Mouse (Mus musculus) liver, embryonic 11.5 days (tissue): ENCODE results near the gene Agbl4. TPM values are rescaled to one million over a fixed set of nuclear protein-coding genes. Genes with fewer than 3 reads are reported as not detected.

Experiments
- ATAC-seq: fragments of 200-750 bp; cut with Nextera tagmentation; replicated peaks from 2 replicates; pipeline ENCODE4 v1.8.0; 2017; ENCODE audit warnings: moderate number of reproducible peaks, mild to moderate bottlenecking, moderate TSS enrichment, moderate library complexity; ENCODE audit not compliant: low FRiP score
- DNase-seq: peaks from one replicate; pipeline ENCODE4 v3.0.0-alpha.2; 2017; ENCODE audit warnings: low spot score
- H3K27ac ChIP-seq: fragments of 300-500 bp; sonication (generic); 2 replicates; pipeline ENCODE4 v1.5.1; 2014; ENCODE audit warnings: mild to moderate bottlenecking, low read depth, low read length, control low read depth
- H3K27me3 ChIP-seq: fragments of 300-500 bp; sonication (generic); replicated peaks from 2 replicates; pipeline ENCODE4 v1.6.1; 2014; ENCODE audit warnings: low read length, mixed read lengths; ENCODE audit not compliant: control insufficient read depth, insufficient read depth
- H3K36me3 ChIP-seq: fragments of 300-500 bp; sonication (generic); 2 replicates; pipeline ENCODE4 v1.6.1; 2014; ENCODE audit warnings: mild to moderate bottlenecking, low read length, moderate library complexity, mixed read lengths; ENCODE audit not compliant: control insufficient read depth, insufficient read depth
- H3K4me1 ChIP-seq: fragments of 300-500 bp; sonication (generic); replicated peaks from 2 replicates; pipeline ENCODE4 v1.6.1; 2014; ENCODE audit warnings: low read length, mixed read lengths; ENCODE audit not compliant: control insufficient read depth, insufficient read depth
- H3K4me2 ChIP-seq: fragments of 300-500 bp; sonication (generic); 2 replicates; pipeline ENCODE4 v1.6.1; 2014; ENCODE audit warnings: mild to moderate bottlenecking, control low read depth, moderate library complexity
- H3K4me3 ChIP-seq: fragments of 300-500 bp; sonication (generic); 2 replicates; pipeline ENCODE4 v1.5.1; 2014; ENCODE audit warnings: low read depth, low read length, control low read depth
- H3K9ac ChIP-seq: fragments of 300-500 bp; sonication (generic); 2 replicates; pipeline ENCODE4 v1.6.1; 2014; ENCODE audit warnings: low read depth, low read length, control low read depth
- H3K9me3 ChIP-seq: fragments of 300-500 bp; sonication (generic); 2 replicates; pipeline ENCODE4 v1.6.1; 2016; ENCODE audit warnings: low read length, inconsistent platforms, mixed read lengths; ENCODE audit not compliant: control insufficient read depth
- WGBS: fragments of 180-500 bp; shearing (Covaris S2); extraction: QIAGEN DNeasy Blood & Tissue Kit; methylation state at CpG from one replicate; pipeline ENCODE4 v1.1.7; 2014; 5-methylcytosine and 5-hydroxymethylcytosine counted together
- polyA plus RNA-seq: library from polyadenylated mRNA; unstranded; fragments of >200 nt; fragmentation: Nextera tagmentation; extraction: Ambion mirVana; gene quantifications from 2 replicates; pipeline ENCODE4 v1.2.1, GENCODE M21; 2014

Agbl4 gene
- polyA plus RNA-seq, 1 experiment from 2014 or later = not detected

- H3K27ac ChIP-seq = no peak overlapping the region
- H3K27me3 ChIP-seq = no peaks in the 10 kb centered on the region
- no peaks in the 10 kb centered on the region for H3K9me3 ChIP-seq
- no peaks in the 10 kb centered on the region for H3K36me3 ChIP-seq
- no peaks in the 10 kb centered on the region for H3K4me1 ChIP-seq
- no peak overlapping the region for H3K4me3 ChIP-seq
- no peak overlapping the region for H3K9ac ChIP-seq
- ATAC-seq = no peak
- DNase-seq = no peak
- no peak overlapping the region for H3K4me2 ChIP-seq
Measured at GRCm38 (mm10) chr4:111256931-111257330, 859.5 kb downstream of the Agbl4 start.

DNA sequence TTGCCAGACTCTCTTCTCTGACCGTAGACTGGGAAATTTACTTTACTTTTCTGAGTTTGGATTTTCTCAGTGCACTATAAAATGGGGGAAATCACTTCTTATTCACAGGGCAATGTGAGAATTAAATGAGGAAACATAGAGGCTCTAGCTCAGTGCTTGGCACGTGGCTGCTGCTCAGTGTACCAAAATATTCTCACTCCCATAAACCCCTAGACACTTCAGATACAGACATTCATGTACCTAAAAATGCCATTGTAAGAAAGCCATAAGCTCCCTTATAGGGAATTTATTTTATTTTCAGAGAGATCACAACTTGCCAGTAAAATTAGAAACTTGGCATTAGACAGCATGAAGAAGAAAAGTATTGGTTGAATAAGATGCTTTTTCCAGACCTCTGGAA, 883.5 kb downstream of the Agbl4 start:
- ATAC-seq (no peak), DNase-seq (no peak)
- H3K36me3 ChIP-seq = no peaks in the 10 kb centered on the region
- WGBS = 77% methylated on average over 2 of the region's 2 CpGs
- no peaks in the 10 kb centered on the region for H3K9me3 ChIP-seq
- no peak overlapping the region for H3K4me2 ChIP-seq
- H3K4me3 ChIP-seq = no peak overlapping the region
- no peaks in the 10 kb centered on the region for H3K4me1 ChIP-seq
- no peak overlapping the region for H3K27ac ChIP-seq
- H3K9ac ChIP-seq = no peak overlapping the region
- H3K27me3 ChIP-seq = no peaks in the 10 kb centered on the region

- 76% methylated on average over 4 of the region's 4 CpGs for WGBS
- H3K4me1 ChIP-seq = no peaks in the 10 kb centered on the region
- no peaks in the 10 kb centered on the region for H3K27me3 ChIP-seq
- no peak overlapping the region for H3K9ac ChIP-seq
- no peaks in the 10 kb centered on the region for H3K9me3 ChIP-seq
- H3K36me3 ChIP-seq = no peaks in the 10 kb centered on the region
- H3K4me3 ChIP-seq = no peak overlapping the region
- DNase-seq = no peak
- no peak for ATAC-seq
- H3K27ac ChIP-seq = no peak overlapping the region
- no peak overlapping the region for H3K4me2 ChIP-seq
Measured at GRCm38 (mm10) chr4:111281836-111282235, 884.4 kb downstream of the Agbl4 start.

GRCm38 (mm10) chr4:111284625-111285024, 887.2 kb downstream of the Agbl4 start:
- H3K27ac ChIP-seq = no peak overlapping the region
- H3K4me3 ChIP-seq = no peak overlapping the region
- H3K36me3 ChIP-seq = no peaks in the 10 kb centered on the region
- 89% methylated on average over 2 of the region's 2 CpGs for WGBS
- H3K27me3 ChIP-seq = no peaks in the 10 kb centered on the region
- no peak overlapping the region for H3K4me2 ChIP-seq
- H3K9me3 ChIP-seq = no peaks in the 10 kb centered on the region
- H3K9ac ChIP-seq = no peak overlapping the region
- no peaks in the 10 kb centered on the region for H3K4me1 ChIP-seq
- no peak for DNase-seq
- ATAC-seq = no peak

DNA sequence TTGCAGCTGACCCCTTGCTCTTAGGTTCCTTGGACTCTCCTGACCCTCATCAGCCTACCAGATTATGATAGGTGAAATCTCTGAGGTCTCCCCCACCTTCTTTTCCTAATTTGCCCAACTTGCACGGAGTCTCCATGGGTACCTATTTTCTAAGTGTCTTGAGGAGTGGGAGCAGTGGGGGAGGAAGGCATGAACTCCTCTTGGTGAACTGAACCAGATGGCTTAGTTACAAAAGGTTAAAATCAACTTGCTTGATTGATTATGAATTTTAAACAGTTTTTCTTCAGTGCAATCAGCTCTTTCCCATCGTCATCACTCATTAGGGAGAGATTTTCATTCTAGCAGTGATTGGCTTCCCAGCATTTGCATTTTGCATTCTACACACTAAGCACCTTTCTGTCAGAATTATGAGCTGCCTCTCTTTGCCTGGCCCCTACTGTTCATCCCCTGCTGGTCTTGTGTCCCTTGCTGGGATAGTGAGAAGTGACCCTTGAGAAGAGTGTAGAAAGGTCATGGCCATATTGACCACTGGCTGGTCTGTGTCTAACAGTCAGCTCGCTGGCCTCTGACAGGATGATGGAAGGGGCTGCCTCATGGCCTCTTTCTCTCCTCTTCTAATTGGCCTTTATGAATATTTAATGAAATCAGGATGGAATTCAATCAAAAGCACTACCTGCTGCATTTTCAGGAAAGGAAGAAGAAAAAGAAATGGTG, 897.2 kb downstream of the Agbl4 start:
- H3K27ac ChIP-seq = no peak overlapping the region
- no peak for ATAC-seq
- no peak overlapping the region for H3K4me2 ChIP-seq
- H3K9me3 ChIP-seq = no peaks in the 10 kb centered on the region
- H3K4me3 ChIP-seq = no peak overlapping the region
- no peaks in the 10 kb centered on the region for H3K27me3 ChIP-seq
- 56% methylated on average over 3 of the region's 3 CpGs for WGBS
- H3K36me3 ChIP-seq = no peaks in the 10 kb centered on the region
- no peak overlapping the region for H3K9ac ChIP-seq
- DNase-seq = no peak
- no peaks in the 10 kb centered on the region for H3K4me1 ChIP-seq

- H3K4me1 ChIP-seq = no peaks in the 10 kb centered on the region
- no peak for ATAC-seq
- WGBS = 76% methylated on average over 1 of the region's 1 CpGs
Measured at GRCm38 (mm10) chr4:111306518-111306917, 909.1 kb downstream of the Agbl4 start.

DNA sequence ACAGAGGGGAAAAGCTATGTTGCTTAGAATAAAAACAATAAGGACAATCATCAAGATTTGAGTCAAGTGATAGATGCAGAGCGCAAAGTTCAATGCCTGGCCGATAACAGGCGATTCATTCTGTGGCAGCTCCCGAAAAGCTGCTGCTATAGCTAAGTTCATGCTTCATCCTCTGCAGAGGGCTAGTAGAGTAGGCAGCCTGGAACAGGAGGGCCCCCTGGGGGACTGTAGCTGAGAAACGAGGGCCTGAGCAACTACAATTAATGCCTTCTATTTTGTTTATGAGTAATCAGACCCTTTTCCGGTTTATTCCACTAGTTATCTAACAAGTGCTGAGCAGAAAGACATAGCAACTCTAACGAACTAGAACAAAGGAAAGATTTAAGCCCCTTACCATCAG, 909.7 kb downstream of the Agbl4 start:
- Histone ChIP-seq H3K36me3 (no peaks in the 10 kb centered on the region), H3K9me3 (no peaks in the 10 kb centered on the region), H3K27ac (no peak overlapping the region), H3K9ac (no peak overlapping the region), H3K27me3 (no peaks in the 10 kb centered on the region), H3K4me1 (no peaks in the 10 kb centered on the region), H3K4me2 (no peak overlapping the region), H3K4me3 (no peak overlapping the region)
- WGBS = 69% methylated on average over 7 of the region's 7 CpGs
- ATAC-seq = no peak
- DNase-seq = no peak

More at GRCm38 (mm10) chr4:111306518-111306917, 909.1 kb downstream of the Agbl4 start:
- no peaks in the 10 kb centered on the region for H3K9me3 ChIP-seq
- no peak overlapping the region for H3K4me2 ChIP-seq
- H3K36me3 ChIP-seq = no peaks in the 10 kb centered on the region
- no peak overlapping the region for H3K4me3 ChIP-seq
- H3K9ac ChIP-seq = no peak overlapping the region
- H3K27me3 ChIP-seq = no peaks in the 10 kb centered on the region
- no peak for DNase-seq
- no peak overlapping the region for H3K27ac ChIP-seq

GRCm38 (mm10) chr4:111307633-111308032, 910.2 kb downstream of the Agbl4 start:
- no peaks in the 10 kb centered on the region for H3K4me1 ChIP-seq
- 61% methylated on average over 5 of the region's 5 CpGs for WGBS

GRCm38 (mm10) chr4:111308572-111309288, 911.3 kb downstream of the Agbl4 start:
- Histone ChIP-seq H3K27me3 (no peaks in the 10 kb centered on the region), H3K9ac (no peak overlapping the region), H3K9me3 (no peaks in the 10 kb centered on the region), H3K4me1 (no peaks in the 10 kb centered on the region), H3K4me2 (no peak overlapping the region), H3K4me3 (no peak overlapping the region), H3K36me3 (no peaks in the 10 kb centered on the region), H3K27ac (no peak overlapping the region)
- WGBS = 54% methylated on average over 3 of the region's 3 CpGs
- DNase-seq (no peak), ATAC-seq (no peak)

More at GRCm38 (mm10) chr4:111307633-111308032, 910.2 kb downstream of the Agbl4 start:
- H3K9me3 ChIP-seq = no peaks in the 10 kb centered on the region
- no peak overlapping the region for H3K9ac ChIP-seq
- no peak overlapping the region for H3K27ac ChIP-seq
- H3K27me3 ChIP-seq = no peaks in the 10 kb centered on the region
- ATAC-seq = no peak
- no peaks in the 10 kb centered on the region for H3K36me3 ChIP-seq
- no peak overlapping the region for H3K4me2 ChIP-seq
- no peak for DNase-seq
- H3K4me3 ChIP-seq = no peak overlapping the region
